Mouse (Mus musculus) layer of hippocampus, adult 18-20 months (tissue): ENCODE data around the gene Fbxw8. TPM values are rescaled to one million over a fixed set of nuclear protein-coding genes. Genes with fewer than 3 reads are reported as not detected.

Experiments used
- DNase-seq, 2 experiments: peaks; one replicate each; pipeline ENCODE4 v3.0.0; 2022; ENCODE audit warnings: low spot score in 2 of 2
- total RNA-seq, 2 experiments: library from RNA; stranded (reverse); gene quantifications; 2 replicates each; pipeline ENCODE4 v1.2.3; 2021

Gene Fbxw8
- total RNA-seq, 2 experiments from 2014 or later = 34.4 to 34.7 TPM

DNA sequence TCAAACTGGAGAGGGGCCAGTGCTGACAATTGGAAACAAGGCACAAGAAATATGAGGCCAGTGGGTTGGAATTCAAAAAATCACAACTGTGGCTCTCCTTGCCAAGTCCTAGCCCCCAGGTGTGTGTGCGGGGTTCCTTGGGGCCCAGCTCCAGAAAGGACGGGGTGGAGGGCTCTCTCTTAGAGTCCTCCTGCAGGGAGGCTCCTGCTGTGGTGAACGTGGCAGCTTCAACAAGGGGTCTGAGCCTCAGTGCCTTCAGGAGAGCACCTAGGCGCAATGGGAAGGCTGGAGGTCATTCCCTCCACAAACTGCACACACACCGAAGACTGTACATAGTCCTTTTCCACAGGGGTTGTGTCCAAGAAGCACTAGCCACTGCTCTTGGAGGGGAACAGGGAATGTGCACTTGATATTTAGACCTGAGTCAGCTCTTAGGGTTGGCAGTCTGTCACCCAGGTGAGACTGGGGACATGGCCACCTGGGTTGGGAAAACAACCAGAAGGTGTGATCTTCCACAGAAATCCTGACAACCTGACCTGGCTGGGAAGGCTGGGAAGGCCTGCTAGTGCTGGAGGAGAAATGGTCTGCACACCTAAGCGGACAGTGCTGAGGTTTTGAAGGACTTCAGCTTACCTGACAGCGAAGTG, 46.3 kb downstream of the Fbxw8 start:
- DNase-seq = no peak

DNA sequence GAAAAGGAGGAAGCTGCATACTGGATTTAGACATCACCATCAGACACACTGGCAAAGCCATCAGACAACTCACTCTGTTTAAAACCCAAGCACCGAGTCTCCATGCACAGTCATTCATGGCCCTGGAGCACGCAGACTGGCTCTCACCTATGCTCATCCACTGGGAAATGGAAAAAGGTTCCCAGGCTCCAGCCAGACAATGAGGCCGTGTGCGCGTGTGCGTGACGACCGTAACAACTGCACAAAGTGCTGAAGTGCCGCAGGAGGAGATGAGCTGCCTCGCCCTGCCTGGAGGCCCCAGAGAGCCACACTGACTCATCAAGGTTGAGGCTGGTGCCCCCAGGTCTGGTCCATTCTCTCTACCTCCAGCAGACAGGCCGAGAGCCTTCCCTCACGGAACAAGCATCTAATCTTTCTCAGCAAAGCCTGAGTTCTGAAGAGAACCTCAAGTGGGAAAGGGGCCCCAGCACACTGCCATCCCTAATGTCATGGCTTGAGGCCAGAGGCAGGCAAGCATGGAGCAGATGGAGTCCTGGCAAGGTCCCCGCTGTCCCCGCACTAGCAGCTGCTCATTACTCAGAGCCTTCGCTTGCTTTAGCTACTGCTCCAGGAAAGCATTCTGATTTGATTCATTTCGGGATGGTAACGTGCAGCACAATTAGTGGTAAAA, 47.0 kb downstream of the Fbxw8 start:
- DNase-seq = peak; percentile 54 to 82

DNA sequence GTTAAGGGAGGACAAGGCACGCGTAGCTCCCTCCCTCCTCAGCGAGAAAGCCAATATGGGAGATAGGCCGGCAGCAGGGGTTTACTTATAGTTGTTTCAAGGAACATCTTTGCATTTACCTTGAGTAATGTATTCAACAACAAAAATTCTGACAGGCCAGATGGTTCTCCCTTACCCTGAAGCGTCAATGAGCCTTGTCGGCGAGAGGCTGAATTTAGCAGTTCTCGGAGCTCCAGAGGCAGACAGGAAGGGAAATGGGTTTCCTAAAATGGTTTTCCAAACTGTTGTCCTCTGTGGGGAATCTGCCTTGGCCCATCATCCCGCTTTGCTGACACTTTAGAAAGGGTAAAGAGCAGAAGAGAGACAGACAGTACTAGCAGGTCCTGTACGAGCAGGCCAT, 48.6 kb downstream of the Fbxw8 start:
- no peak for DNase-seq

DNA sequence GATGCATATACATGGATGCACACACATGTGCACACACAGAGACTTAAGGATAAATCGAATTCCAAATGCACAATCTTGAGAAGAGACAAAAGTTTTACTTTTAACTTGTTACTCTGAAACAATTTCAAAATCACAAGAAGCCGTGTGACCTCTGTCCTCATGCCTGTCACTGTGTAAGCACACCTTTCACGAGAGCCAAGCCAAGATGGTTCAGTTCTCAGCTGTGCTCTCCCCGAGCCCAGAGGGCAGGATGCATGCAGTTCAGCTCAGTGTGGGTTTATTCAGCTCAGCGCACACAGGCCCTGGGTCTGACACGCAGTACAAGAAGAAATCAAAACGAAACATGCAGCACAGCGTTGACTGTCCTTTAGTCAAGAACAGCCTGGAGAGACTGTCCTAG, 49.7 kb downstream of the Fbxw8 start:
- no peak for DNase-seq

DNA sequence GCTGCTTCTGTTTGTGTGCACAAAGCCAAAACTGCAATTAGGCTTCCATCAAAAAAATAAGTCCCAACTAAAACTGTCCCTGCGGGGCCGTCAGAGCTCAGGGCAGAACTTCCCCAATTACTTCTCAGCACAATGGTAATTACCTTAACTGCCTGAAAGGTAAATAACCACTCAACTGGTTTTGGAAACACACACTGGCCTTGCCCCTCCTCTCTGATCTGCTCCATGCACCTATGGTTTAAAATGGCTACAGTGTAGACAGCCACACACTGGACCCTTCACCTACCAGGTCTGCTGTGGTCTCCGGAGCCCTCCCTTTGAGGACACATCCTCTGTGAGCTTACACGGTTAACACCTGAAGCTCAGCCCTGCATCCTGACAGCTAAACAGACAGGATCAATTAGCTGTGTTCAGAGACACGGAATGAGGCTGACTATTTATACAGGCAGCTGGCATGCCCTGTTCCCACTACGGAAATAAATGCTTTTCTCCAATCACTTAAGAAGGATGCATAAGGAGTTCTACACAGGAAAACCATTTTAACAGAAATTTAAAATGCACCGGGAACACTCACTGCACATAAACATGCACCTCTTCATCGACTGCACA, 55.3 kb downstream of the Fbxw8 start:
- DNase-seq = no peak

DNA sequence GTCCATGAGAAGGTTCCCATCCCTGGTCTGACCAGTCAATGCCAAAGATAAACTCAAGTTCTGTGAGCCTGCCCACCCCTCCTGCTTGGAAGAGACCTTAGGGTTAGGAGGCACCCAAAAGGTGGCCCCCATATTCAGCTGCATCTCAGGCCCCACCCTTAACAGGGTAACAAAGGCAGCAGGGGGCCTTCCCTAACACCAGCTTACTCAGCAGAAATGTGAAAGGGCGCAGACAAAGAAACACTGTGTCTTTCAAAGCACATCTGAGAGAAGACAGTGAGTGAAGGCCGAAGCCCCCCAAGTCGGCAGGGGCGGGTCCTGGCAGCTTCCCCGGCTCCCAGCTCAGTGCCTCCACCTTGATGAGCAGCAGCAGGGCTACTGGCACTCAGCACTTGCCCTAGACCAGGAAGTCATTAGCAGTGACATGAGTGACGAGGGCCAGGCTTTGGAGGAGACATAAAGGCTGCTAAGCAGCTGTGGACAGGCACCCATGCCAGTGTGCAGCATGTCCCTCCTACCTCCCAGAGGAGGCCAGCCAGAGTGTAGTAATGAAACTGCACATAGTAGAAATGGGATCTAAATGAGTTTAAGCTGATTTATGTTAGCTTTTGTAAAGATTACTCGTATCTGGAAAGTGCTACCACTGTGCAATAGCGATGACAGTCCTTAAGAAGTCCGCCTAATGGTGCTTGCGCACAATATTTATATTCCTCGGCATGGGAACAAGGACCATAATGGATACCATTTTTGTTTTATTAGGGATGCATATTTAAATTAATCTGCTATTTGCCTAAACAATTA, 56.0 kb downstream of the Fbxw8 start:
- DNase-seq = no peak

DNA sequence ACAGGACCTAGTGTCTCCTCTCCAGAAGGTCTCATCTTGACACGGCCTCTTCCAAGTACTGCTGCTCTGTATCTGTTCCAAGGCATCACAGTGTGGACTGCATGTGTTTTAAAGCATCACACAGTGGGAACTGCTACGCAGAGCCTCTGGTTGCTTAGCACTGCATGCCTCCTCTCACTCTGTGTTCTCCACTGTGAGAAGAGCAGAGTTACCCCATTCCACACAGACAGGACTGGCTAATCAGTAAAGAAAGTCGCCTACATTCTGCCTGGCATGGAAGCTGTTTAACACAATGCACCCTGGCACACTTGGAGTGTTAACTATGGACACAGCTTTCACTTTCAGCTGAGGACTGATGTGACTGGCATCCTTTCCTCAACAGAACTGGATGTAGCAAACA, 58.9 kb downstream of the Fbxw8 start:
- no peak for DNase-seq

DNA sequence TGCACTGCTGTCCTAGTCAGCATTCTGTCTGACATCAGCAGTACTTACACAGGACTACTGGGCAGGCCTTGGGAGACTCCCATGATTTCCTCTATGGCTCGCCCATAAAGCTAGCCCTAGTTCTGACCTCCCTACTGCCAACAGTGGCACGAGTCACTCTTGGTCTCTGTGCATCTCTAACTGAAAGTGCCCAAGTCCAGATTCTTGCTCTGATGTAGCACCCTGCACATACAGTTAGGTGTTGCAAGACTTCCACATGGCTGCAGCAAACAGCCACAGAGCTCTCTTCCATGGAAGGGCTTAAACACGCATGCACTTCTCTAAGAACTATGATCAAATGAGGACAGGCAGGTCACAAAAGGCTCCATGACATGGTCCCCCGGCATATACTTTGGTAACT, 59.4 kb downstream of the Fbxw8 start:
- no peak for DNase-seq

GRCm38 (mm10) chr5:118095433-118095832, 59.8 kb downstream of the Fbxw8 start:
- DNase-seq = no peak

GRCm38 (mm10) chr5:118093321-118094035, 61.8 kb downstream of the Fbxw8 start:
- DNase-seq = no peak

- DNase-seq = no peak
Observed at GRCm38 (mm10) chr5:118090837-118091236, 64.4 kb downstream of the Fbxw8 start.

GRCm38 (mm10) chr5:118090101-118090500, 65.2 kb downstream of the Fbxw8 start:
- DNase-seq = no peak

DNA sequence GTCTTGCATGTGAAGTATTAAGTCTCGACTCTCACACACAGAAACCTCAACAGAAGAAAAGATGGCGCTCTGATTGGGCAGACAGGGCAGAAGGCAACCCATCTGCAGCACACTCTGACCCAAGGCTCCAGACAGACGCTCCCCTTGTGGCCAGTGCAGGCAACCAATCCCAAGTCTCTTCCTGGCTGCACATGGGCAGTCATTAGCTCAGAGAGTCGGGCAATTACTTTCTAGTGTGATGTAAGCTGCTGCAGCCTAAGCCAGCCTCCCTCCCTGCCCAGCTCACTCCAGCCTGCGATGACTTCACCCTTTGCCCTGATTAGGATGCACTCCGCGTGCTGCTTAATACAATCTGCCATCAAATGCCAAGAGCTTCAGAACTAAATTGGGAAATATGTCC, 66.2 kb downstream of the Fbxw8 start:
- no peak for DNase-seq

DNA sequence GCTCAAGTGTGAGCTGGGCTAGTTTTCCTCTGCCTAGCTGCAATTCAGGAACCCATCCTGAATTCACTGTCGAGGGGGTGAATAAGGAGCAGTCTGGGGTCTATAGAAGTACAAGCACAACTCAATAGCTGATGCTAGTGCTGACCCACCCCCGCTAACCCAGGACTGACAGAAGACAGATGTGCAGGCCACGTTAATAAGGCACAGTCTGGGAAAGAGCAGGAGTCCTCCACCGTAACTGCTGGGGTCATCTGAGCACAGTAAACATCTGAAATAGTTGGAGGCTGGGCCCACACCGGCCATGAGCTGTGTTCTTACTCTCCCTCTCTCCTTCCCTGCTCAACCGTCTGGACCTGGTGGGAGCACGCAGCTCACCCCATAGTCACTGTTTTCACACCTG, 68.3 kb downstream of the Fbxw8 start:
- no peak for DNase-seq

GRCm38 (mm10) chr5:118085313-118085712, 70.0 kb downstream of the Fbxw8 start:
- no peak for DNase-seq

DNA sequence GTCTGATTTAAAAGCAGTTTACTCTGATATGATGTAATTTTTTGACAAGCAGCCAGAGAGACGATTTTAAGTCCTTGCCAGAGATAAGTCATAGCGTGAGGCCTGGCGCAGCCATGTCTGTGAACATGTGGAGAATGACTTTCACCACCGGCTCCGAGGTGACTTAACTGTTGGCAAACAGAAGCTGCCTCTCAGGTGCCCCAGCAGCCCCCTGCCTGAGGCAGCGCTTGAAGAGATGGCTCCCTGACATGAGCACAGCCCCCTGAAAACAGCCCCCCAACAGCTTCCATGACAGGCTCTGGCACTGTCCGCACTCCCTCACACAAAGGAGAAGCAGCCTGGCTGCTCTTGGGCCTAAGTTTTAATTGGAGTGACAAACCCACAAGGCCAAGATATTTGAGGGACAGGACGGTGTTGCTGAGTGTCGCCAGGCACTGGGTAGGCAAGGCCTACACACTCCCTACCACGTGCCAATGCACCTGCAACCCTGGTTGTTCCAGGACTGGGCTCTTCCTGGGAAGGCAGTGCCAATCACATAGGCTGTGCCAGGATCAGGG, 71.0 kb downstream of the Fbxw8 start:
- no peak for DNase-seq

DNA sequence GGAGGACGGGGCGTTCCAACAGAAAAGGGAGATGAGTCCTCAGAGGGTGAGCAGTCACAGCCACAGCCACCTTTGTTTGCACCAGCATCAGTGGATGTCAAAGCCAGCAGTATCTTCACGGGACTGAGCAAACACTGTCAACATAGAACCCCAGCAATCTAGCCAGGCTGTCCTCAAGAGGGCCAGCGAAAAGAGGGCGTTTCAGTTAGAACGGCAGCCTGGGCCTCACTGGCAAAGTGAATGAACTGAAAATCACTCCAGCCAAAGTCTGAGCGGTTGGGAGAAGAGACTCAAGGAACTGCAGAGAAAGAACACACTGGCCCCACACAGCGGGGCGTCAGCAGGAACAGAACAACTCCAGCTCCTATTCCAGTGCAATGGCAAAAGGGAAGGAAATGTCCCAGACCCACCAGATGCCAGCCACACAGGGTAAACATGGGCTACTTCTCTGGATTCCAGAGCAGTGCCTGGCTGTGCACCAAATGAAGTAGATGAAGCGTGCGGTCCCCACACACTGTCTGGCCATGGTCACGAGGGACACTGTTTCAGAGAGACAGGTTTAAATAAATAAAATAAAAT, 72.1 kb downstream of the Fbxw8 start:
- peak in 1 of 2 experiments; percentile 62 for DNase-seq

- DNase-seq = no peak
Observed at GRCm38 (mm10) chr5:118081996-118082395, 73.3 kb downstream of the Fbxw8 start.

DNA sequence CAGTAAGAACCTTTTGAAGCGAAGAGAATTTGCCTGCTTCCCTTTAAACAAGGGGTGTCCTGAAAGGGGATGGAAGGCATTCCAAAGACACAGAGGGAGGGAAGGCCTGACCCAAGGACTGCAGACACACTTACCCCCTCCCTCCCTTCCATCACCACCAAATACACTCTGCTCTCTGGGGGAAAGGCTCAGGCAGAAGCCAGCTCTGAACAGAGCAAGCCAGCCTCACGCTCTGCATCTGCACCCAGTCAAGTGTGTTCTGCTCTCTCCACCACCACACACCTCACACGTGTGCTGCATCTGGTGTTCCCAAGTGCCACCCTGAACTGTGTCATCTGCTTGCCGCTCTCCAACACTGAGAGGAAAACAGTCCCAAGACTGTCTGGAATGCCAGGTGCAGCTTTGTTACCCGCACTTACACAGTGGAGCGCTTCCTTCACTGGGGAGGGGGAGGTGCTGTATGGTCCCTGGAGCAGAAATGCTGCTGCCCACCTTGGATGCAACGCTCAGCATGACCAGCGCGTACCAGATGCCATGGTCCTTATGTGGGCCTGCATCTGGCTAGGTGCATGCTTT, 73.8 kb downstream of the Fbxw8 start:
- no peak for DNase-seq

GRCm38 (mm10) chr5:118079839-118080250, 75.4 kb downstream of the Fbxw8 start:
- DNase-seq = no peak
